Mouse (Mus musculus) limb, embryonic 10.5 days (tissue): Measurements from ENCODE around the gene Zbtb11. TPM values are rescaled to one million over a fixed set of nuclear protein-coding genes. Genes with fewer than 3 reads are reported as not detected.
"Not testable (repeated sequence)": the region's sequence is repeated elsewhere in the genome, so short reads cannot be mapped to it uniquely, and the experiment has no call there.

Experiments
- DNase-seq: peaks from one replicate; pipeline ENCODE4 v3.0.0-alpha.2; 2017; ENCODE audit warnings: low spot score
- H3K27ac ChIP-seq: fragments of 300-500 bp; sonication (generic); 2 replicates; pipeline ENCODE4 v1.5.1; 2016; ENCODE audit warnings: mild to moderate bottlenecking
- H3K27me3 ChIP-seq: fragments of 300-500 bp; sonication (generic); 2 replicates; pipeline ENCODE4 v1.6.1; 2016; ENCODE audit warnings: low read depth, mild to moderate bottlenecking; ENCODE audit not compliant: poor library complexity, severe bottlenecking
- H3K36me3 ChIP-seq: fragments of 300-500 bp; sonication (generic); 2 replicates; pipeline ENCODE4 v1.6.1; 2016; ENCODE audit warnings: mild to moderate bottlenecking, moderate library complexity
- H3K4me1 ChIP-seq: fragments of 300-500 bp; sonication (generic); 2 replicates; pipeline ENCODE4 v1.6.1; 2016
- H3K4me3 ChIP-seq: fragments of 300-500 bp; sonication (generic); 2 replicates; pipeline ENCODE4 v1.5.1; 2016; ENCODE audit warnings: mild to moderate bottlenecking, moderate library complexity
- H3K9me3 ChIP-seq: fragments of 300-500 bp; sonication (generic); replicated peaks from 2 replicates; pipeline ENCODE4 v1.6.1; 2016; ENCODE audit warnings: mild to moderate bottlenecking
- WGBS: fragments of 180-500 bp; shearing (Covaris S2); methylation state at CpG from one replicate; pipeline ENCODE4 v1.1.7; 2016; 5-methylcytosine and 5-hydroxymethylcytosine counted together
- polyA plus RNA-seq: library from polyadenylated mRNA; unstranded; fragments of >200 nt; fragmentation: Nextera tagmentation; extraction: Ambion mirVana; gene quantifications from 2 replicates; pipeline ENCODE4 v1.2.1, GENCODE M21; 2016

Zbtb11 gene
- polyA plus RNA-seq, 1 experiment from 2014 or later, result 19.2 TPM

DNA sequence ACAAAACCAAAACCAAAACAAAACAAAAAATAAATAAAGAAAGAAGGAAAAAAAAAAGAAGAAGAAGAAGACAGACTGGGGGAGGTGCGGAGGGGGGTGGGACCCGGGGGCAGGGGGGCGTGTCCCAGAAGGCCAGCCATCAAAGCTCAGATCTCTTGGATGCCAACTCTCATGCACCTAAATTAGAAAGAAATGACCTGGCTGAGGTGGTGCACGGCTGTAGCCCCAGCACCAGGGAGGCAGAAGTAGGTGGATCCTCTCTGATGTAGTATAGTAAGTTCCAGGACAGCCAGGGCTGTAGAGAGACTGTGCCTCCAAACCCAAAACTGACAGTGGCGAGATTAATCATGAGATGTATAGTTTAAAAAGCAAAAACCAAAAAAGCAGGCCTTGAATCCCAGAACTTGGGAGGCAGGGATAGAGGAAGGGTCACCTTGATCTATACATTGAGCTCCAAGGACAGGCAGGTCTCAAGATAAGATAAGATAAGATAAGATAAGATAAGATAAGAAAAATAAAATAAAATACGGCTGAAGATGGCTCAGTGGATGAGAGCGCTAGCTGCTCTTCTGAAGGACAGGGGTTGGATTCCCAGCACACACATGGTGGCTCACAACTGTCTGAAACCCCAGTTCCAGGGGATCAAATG is 21.9 kb upstream of the Zbtb11 start:
- H3K4me3 ChIP-seq, result no peak overlapping the region
- no peaks in the 10 kb centered on the region for H3K9me3 ChIP-seq
- H3K27ac ChIP-seq, result no peak overlapping the region
- H3K4me1 ChIP-seq, result no peaks in the 10 kb centered on the region
- H3K36me3 ChIP-seq, result no peaks in the 10 kb centered on the region
- 78% methylated on average over 7 of the region's 7 CpGs for WGBS
- no peaks in the 10 kb centered on the region for H3K27me3 ChIP-seq
- DNase-seq, result no peak

GRCm38 (mm10) chr16:55952771-55953170 is 20.9 kb upstream of the Zbtb11 start:
- Histone ChIP-seq H3K36me3 (no peaks in the 10 kb centered on the region), H3K4me3 (no peak overlapping the region), H3K27me3 (no peaks in the 10 kb centered on the region), H3K4me1 (no peaks in the 10 kb centered on the region), H3K9me3 (no peaks in the 10 kb centered on the region), H3K27ac (no peak overlapping the region)
- no peak for DNase-seq

DNA sequence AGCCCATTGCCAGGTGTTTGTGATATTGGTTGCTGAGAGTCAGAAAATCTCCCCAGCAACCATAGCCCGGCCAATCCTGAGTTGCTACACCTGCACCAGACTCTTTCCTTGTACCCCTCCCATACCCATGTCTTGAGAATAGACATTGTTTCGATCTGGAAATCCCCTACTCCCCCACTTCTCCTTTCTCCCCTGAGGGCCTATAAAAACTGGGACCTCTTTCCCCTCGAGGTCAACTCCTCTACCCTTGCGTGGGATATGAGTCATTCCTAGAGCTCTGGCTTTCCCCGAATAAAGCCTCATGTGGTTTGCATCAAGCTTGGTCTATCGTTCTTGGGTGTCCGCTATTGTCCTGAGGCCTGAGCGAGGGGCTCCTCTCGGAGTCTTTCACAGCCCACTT is 19.5 kb upstream of the Zbtb11 start:
- H3K9me3 ChIP-seq, H3K4me3 ChIP-seq, H3K36me3 ChIP-seq, H3K27me3 ChIP-seq, DNase-seq, H3K4me1 ChIP-seq, H3K27ac ChIP-seq: not testable (repeated sequence)
- 94% methylated on average over 9 of the region's 9 CpGs for WGBS

- not testable (repeated sequence) for H3K4me3 ChIP-seq, H3K4me1 ChIP-seq, H3K27me3 ChIP-seq, H3K27ac ChIP-seq, H3K9me3 ChIP-seq, H3K36me3 ChIP-seq, DNase-seq
- whole genome bisulfite sequencing, result 91% methylated on average over 6 of the region's 11 CpGs
Measured at GRCm38 (mm10) chr16:55963068-55963467, 10.6 kb upstream of the Zbtb11 start.

GRCm38 (mm10) chr16:55964126-55964949 is 9.3 kb upstream of the Zbtb11 start:
- Histone ChIP-seq H3K27ac (no peak overlapping the region), H3K4me1 (peaks cover 9% of the 10 kb centered on the region), H3K36me3 (peaks cover 20% of the 10 kb centered on the region), H3K9me3 (no peaks in the 10 kb centered on the region), H3K4me3 (no peak overlapping the region), H3K27me3 (no peaks in the 10 kb centered on the region)
- 64% methylated on average over 4 of the region's 4 CpGs for WGBS
- no peak for DNase-seq

GRCm38 (mm10) chr16:55966212-55966871 is 7.3 kb upstream of the Zbtb11 start, which contains the start of gene Rpl24:
TSS of gene Rpl24 (plus strand) at chr16:55966275.
- WGBS, result under 1% methylated on average over 42 of the region's 42 CpGs
- Histone ChIP-seq H3K9me3 (no peaks in the 10 kb centered on the region), H3K27ac (peak within 1 kb of the TSS; percentile 93), H3K27me3 (no peaks in the 10 kb centered on the region), H3K4me1 (peaks cover 9% of the 10 kb centered on the region), H3K4me3 (peak within 1 kb of the TSS; percentile 82), H3K36me3 (peaks cover 41% of the 10 kb centered on the region)
- DNase-seq, result peak; percentile 95

DNA sequence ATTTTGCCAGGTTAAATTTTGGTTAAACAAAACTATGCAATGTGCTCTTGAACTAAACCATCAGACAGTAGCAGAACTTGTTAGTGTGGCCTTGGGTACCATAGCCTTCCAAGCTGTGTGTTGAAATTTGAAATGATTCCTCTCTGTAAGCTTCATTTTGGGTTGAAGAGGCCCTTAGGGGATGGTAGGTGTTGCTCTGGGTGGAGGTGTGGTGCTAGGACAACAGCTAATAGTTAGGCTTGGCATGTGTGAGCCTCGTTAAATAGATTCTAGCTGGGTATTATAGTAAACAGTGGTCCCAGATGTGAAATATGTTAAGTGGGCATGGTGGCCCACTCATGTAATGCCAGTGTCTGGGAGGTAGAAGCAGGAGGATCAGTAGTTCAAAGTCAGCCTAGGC is 6.5 kb upstream of the Zbtb11 start:
- H3K27ac ChIP-seq, result peak overlapping the region; percentile 93
- WGBS, result 46% methylated on average over 1 of the region's 1 CpGs
- H3K27me3 ChIP-seq, result no peaks in the 10 kb centered on the region
- no peaks in the 10 kb centered on the region for H3K9me3 ChIP-seq
- peak overlapping the region; percentile 82 for H3K4me3 ChIP-seq
- DNase-seq, result no peak
- peaks cover 9% of the 10 kb centered on the region for H3K4me1 ChIP-seq
- peaks cover 49% of the 10 kb centered on the region for H3K36me3 ChIP-seq

DNA sequence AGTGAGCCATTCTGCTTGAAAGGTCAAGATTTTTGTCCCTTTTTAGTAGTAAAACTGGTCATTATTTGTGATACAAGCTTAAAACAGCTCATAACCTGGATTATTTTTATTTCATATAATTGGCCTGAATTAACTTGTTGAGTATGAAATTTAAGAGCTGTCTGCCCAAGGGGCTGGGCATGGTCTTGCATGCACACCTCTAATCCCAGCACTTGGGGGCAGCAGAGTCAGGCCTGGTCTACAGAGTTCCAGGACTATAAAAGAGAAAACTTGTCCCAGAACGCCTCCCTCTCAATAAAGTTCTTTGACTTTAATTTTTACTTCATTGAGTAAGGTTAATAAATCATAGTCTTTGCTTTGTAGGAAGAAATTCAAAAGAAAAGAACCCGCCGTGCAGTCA is 4.5 kb upstream of the Zbtb11 start:
- Histone ChIP-seq H3K4me3 (no peak overlapping the region), H3K27ac (no peak overlapping the region), H3K4me1 (peaks cover 13% of the 10 kb centered on the region), H3K36me3 (peaks cover 54% of the 10 kb centered on the region), H3K27me3 (no peaks in the 10 kb centered on the region), H3K9me3 (no peaks in the 10 kb centered on the region)
- no peak for DNase-seq
- WGBS, result 94% methylated on average over 3 of the region's 3 CpGs

DNA sequence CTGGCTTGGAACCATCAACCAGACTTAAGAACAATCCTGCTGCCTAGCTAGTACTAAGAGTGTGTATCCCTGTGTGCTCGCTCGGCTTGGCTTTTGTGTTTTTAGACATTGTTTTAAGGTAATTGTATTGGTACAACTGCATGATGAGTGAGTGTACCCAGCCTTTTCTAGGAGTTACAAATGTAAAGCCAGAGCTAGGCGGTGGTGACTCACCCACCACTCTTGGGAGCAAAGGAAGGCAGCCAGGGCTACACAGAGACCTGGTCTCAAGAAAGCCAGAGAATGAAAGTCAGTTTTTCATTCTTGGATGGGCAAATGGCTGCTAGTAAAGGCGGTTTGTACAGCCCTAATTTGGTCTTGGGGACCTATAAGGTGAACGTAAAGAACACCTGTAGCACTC is 3.3 kb upstream of the Zbtb11 start:
- Histone ChIP-seq H3K4me1 (peaks cover 18% of the 10 kb centered on the region), H3K9me3 (no peaks in the 10 kb centered on the region), H3K27me3 (no peaks in the 10 kb centered on the region), H3K36me3 (peaks cover 54% of the 10 kb centered on the region), H3K4me3 (no peak overlapping the region), H3K27ac (no peak overlapping the region)
- DNase-seq, result no peak
- 94% methylated on average over 5 of the region's 5 CpGs for WGBS

GRCm38 (mm10) chr16:55971735-55972615 is 1.7 kb upstream of the Zbtb11 start:
- Histone ChIP-seq H3K4me1 (peaks cover 17% of the 10 kb centered on the region), H3K9me3 (no peaks in the 10 kb centered on the region), H3K36me3 (peaks cover 54% of the 10 kb centered on the region), H3K27me3 (no peaks in the 10 kb centered on the region), H3K4me3 (no peak overlapping the region), H3K27ac (no peak overlapping the region)
- 83% methylated on average over 6 of the region's 6 CpGs for WGBS
- DNase-seq, result no peak

- Histone ChIP-seq H3K4me3 (peak overlapping the region; percentile 91), H3K27me3 (no peaks in the 10 kb centered on the region), H3K4me1 (peaks cover 12% of the 10 kb centered on the region), H3K27ac (0 out of 2 replicates have a peak overlapping the region, but pooled peaks have one; percentile 89), H3K36me3 (peaks cover 50% of the 10 kb centered on the region), H3K9me3 (no peaks in the 10 kb centered on the region)
- no peak for DNase-seq
- WGBS, result 59% methylated on average over 10 of the region's 10 CpGs
Measured at GRCm38 (mm10) chr16:55972626-55973201, 969 bp upstream of the Zbtb11 start.

DNA sequence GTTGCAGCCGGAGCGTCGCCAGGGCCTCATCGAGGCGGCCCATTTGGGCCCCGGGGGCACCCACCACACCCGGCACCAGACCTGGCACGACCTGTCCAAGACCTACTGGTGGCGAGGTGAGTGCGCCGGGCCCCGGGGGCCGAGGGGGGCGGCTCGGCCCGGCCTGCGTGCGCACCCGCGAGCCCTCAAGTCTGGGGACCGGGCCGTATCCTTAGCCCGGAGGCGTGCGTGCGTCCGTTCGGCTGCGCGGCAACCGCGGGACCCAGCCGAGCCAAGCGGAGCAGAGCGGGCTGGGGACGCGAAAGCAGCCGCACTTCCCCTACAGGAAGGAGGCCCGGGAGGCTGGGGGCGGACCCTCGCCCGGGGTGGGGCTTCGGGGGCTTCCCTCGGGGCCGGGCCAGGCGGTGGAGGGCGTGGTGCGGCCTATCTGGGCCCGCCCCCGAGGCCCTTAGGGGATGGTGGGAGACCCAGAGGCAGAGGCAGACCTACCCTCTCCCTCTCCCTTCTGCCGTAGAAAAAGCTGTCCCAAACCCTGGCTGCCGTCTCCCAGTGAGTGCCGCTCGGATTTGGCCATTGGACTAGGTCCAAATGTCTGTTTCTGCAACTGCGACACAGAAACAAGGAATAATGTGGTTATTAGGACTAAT is 696 bp downstream of the Zbtb11 start:
- H3K27ac ChIP-seq, result peak overlapping the region; percentile 89
- WGBS, result under 1% methylated on average over 55 of the region's 55 CpGs
- H3K4me1 ChIP-seq, result peaks cover 12% of the 10 kb centered on the region
- DNase-seq, result peak; percentile 91
- no peaks in the 10 kb centered on the region for H3K27me3 ChIP-seq
- no peaks in the 10 kb centered on the region for H3K9me3 ChIP-seq
- H3K36me3 ChIP-seq, result peaks cover 44% of the 10 kb centered on the region
- H3K4me3 ChIP-seq, result peak overlapping the region; percentile 91
